Mouse (Mus musculus) ES-CJ7 (cell line): ENCODE data around the gene Mettl23.

Source experiments
- DNase-seq: peaks from one replicate; pipeline ENCODE4 v3.0.0; 2011; ENCODE audit warnings: low read depth, low spot score

The Mettl23 gene

DNA sequence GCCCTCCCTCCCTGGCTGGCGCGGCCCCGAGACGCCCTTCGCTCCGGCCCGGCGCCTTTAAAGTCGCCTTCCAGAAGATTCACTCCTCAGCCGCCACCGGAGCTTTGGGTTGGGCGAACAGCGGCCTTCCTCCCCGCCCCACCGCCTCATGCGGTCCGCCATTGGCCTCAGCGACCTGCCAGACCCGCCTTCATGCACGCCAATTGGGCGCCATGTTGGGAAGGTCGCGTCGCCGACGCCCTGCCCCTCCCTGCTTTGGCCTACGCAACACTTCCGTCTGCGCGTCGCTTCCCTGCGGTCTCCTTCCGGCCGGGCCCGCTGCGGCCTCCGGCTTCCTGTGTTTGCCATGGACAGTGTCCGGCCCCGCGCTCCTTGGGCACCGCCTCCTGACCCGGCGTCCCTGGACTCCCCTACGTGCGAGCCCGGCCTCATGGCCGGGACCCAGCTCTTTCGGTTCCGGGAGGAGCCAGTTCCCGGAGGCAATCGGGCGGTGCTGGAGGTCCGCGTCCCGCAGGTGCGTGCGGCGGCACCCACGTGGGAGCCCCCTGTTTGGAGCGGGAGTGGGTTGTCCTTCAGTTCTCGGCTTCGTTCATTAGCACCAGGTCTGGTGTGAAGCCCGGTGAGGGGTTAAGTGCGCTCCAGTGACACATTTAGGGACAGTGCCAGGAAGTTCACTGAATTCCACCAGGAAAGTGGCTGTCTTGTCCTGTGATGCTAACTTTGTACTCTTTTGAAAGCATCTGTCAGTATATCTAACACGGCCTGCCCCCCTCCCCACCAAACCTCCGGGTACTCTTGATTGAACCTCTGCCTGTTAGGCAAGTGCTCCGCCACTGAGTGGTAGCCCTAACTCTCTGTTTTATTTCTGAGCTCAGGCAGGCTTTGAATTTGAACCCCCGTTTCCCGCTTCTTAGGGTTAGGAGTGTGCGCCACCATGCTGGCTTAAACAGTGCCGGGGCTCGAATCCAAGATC is at the start of gene Mettl23, which contains the start of gene Jmjd6:
Gene Mettl23, plus strand, starts transcription at position 18 of the 973 bp plus-strand sequence.
Gene Jmjd6, minus strand, starts transcription at position 189 of the 973 bp plus-strand sequence.
- peak; percentile 97 for DNase-seq

DNA sequence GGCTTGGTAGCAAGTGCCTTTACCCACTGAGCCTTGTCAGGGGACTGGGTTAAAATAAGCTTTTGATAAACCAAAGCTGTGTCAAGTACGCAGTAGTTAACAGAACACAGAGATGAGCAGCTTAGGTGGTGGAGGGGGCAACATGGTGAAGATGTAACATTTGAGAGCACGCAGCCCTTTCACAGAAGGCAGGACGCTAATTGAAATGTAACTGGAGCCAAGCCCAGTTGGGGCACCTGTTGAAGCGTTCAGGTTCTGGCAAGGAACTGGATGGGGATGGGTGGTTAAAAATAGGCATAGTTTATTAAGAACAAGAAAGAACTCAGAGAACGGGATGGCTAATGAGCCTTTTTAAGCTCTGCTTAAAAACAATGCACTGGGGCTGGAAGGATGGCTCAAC is 43.7 kb upstream of the Mettl23 start:
- DNase-seq, result no peak

DNA sequence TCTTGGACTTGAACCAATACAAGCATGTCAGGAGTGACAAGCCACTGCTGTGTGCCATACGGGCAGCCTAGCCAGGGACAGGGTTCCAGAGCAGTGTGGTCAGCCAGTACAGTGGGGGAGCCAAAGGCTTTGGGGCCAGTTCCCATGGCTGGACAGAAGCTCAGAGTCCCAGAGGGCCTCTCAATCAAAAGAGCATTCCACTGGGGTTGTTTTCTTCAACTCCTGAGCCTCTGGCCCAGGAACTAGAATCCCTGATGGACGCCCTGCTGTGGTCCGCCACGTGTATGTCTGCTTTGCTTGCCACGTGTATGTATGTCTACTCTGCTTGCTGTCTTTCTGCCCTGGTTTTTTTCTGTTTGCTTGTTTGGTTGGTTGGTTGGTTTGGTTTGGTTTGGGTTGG is 42.0 kb upstream of the Mettl23 start:
- DNase-seq, result no peak

DNA sequence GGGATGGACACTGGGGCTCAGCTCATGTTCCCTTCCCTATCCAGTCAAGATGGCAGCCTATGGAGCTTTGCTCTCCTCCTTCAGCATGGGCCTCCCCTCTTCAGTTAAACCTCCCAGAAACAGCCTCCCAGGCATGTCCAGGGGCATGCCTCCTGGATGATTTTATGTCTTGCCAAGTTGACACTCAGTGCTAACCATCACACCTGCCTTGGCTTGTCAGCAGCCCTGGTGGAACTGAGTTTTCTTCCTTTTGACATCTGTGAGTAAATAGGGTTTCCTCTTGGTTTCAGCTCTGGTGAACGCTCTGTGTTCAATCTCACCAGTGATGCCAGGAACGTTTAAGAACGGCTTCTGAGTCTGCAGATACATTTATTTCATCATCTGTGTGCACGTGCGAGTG is 40.4 kb upstream of the Mettl23 start:
- no peak for DNase-seq

DNA sequence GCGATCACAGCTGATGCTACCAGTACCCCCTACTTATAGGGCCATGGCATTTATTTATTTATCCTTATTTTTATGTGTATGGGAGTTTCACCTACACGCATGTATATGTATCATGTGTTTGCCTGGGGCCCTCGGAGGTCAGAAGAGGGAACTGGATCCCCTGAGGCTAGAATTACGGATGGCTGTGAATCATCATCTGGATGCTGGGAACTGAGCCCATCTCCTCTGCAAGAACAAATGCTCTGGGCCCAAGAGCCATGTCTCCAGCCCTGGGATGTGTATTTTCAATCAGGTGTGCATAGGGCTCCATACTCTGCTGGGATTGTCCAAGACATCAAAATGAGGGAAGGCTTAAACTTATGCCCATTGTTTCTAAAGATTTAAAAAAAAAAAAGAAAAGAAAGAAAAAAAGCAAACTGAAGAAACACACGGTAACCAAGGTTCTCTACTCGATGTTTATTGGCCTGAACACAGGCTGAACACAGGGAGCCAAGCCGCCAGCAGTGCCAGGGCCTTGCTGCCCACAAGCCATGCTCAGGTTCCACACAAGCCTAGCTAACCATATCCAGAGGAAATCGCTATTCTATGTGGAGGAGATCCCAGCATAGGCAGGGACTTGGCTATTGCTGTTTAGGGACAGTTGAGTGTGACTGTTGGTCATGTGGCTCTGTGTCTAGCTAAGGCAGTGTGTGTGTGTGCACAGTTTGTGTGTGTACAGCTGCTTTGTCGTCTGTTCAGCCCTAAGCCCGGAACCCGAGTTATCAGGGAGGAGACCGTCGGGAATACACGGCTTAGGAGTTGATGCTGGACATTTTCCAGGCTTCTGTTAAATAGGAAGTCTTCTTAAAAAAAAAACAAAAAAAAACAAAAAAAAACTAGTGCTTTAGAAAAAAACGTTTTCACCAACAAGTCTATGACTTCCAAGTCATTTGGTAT is 36.7 kb upstream of the Mettl23 start:
- no peak for DNase-seq

DNA sequence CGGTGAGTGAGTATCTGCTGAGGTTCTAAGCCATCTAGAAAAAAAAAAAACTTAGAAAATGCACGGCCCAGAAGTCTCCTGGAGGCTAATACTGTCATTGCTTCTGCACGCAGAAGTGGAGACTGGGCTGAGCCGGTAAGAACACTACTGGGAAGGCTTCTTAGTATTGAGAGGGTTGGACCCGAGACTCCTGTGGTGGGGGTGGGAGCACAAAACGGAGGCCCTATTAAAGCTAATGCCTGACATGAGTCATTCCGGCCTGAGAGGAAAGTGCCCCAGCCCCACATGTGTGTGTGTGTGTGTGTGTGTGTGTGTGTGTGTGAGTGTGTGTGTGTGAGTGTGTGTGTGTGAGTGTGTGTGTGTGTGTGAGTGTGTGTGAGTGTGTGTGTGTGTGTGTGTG is 36.0 kb upstream of the Mettl23 start:
- peak; percentile 30 for DNase-seq

DNA sequence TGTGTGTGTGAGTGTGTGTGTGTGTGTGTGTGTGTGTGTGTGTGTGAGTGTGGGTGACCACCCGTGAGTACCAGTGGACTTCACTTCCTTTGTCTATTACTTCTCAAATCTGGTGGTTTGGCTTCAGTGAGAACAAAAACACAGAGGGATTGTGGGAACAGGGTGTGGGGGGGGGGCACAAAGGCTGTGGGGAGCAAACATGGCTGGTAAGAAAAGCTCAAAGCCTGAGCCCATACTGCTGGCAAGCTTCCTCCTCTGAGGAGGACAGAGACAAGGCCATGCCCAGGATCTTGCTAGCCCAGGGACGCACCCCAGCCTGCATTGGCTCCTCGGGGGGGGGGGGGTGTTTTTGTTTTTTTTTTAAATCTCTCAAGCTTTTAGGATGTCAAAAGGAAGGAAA is 35.6 kb upstream of the Mettl23 start:
- DNase-seq, result no peak

DNA sequence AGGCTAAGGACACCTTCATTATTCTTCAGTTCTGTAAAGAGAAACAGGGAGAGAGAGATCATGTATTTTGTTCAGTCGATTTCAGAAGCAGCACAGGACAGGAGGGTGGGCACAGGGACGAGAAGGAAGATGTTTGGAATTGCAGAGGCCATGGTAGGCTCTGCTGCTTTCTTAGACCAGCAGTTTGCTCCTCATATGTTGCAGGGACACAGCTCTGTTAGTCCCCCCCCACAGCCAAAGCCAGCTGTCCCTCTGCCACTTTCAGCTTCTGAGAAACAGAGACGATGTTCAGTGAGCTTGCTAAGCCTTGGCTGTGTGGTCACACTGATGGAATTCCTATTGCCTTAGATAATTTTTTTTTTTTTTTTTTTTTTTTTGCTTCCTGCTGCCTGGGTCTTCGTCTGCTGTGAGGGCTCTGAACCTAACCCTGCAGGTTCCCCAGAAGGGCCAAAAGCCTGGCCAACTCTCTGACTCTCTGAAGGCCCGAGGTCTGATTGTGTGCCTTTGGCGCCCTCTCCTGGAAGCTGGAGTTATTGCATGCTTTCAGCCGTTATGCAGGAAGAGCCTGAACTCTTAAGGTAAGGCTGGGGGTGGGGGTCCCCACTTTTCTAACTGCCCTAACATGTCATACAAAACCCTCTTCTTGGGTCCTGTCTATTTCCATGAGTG is 35.0 kb upstream of the Mettl23 start:
- DNase-seq, result peak; percentile 83

DNA sequence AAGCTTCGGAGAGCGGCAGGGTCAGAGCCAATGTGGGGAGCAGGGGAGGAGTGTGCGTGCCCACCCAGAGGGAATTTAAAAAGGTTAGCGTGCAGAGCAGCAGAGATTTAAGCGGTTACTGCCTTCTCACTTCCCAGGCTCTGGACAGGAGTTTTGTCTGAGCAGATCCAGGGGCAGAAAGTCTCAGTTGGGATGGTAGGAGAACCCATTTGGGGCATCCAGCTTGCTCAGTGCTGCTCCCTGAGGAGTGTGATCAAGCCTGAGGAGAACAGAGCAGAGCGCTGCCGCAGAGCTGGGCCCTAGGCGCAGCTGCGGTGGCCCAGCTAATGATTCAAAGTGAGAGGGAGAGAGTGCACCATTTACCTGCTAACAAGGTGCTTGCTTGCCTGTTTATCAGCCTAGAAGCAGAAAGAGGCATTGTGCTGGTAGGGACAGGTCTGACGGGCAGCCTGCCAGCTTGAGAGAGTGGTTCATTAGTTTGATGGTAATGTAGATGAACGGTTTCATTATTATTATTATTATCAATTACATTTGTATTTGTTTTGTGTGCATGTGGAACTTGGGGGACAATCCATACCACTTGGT is 34.2 kb upstream of the Mettl23 start:
- DNase-seq, result peak; percentile 22

DNA sequence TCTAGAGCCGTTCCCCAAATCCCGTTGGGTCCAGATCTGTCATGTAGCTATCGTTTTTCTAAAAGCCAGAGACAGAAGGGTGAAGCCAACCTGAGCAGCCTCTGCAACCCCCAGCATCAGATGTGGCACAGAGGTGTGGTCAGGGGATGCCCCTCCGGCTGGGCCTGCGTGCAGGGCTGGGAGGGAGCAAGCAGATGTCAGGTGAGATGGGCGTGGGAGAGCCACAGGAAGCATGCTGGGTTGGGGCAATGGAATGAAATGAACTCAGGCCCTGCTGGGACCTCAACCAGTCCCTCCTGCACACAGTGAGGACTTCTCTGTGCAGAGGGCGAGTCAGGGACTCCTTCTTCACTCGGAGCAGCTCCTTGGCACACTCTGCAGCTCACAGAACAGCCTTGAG is 33.6 kb upstream of the Mettl23 start:
- no peak for DNase-seq

DNA sequence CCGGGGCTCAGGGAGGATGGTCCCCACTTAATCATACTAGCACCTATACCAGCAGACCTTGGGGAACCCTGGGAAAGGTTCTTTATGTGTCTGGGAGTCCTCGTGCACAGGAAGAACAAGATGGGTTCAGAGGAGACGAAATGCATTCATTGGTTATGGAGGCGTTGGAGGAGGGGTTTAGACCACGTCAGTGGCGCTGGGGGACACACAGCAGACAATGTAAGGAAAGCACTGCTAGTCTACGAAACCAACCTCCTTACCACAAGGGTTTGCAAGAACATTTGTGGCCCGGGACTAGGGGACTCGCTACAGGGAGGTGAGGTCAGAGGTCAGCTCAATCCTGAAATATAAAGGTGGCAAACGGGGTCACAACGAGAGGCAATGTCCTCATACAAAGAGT is 32.5 kb upstream of the Mettl23 start:
- DNase-seq, result no peak

DNA sequence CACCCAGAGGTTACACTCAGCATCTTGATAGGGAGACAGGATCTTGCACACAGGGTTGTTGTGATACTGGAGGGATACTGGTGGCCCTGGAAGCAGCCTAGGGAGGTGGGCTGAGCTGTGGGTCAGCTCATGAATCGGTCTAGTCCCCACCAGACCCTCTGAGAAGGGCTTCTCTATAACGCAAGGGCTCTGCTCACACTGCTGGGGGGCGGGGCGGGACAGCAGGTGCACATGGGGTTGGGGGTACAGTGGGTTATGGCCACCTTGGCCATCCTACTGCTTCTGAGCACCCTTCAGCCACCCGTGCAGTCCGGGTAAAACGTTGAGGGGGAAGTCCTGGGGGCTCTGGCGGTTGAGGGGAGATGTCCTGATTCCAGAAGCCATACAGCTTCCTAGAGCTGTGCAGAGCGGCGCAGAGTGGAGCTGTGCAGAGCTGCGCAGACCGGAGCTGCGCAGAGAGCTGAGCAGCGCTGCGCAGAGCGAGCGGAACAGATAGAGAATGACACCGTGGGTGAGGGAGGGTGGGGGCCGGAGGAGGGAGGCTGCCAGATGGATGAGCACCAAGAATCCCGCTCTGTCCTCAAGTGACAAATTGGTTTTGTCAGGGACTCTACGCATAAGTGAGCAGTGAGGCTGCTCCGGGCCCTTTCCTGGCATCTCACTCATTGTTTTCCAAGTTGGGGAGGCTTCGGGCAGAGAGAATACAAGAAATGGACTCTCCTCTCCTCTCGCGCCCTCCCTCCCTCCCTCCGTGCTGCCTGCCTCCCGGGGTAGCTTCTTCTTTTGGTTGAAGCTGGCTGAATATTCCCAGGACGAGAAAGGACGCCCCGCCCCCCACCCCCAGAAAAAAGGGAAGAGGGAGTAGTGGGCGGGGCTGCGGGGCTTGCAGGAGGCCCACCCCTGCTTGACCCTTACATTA is 31.8 kb upstream of the Mettl23 start:
- peak; percentile 82 for DNase-seq

DNA sequence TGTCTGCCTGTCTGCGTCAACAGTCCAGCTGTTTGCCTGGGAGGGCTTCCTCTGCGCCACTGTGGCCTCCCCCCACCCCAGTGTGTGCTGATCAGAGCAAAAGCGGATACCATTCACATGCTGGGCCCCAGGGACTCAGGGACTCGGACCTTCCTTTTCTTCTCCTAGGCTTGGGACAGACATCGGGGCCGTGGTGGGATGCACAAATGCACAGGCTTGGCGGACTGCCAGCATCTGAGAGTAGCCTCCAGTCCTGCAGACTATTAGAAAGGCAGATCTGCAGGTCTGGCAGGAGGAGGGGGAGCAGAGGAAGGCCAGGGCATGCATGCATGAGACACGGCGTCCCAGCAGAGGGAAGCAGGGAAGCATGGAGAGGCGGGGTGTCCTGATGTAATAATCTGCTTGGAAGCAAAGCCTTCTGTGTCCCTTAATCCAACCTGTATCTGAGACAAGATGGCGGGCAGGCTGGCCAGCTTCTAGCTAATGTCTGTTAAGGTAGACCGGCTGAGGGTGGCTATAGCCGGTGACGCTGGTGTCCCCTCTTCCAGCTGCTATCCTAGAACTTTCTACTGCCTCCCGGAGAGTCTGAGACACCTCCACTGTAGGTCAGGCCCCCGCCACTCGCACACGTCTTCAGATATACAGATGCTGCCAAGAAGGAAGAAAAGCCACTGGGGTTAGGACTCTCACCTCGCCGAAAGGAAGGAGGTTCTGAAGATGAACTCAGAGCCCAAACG is 30.1 kb upstream of the Mettl23 start:
- no peak for DNase-seq

DNA sequence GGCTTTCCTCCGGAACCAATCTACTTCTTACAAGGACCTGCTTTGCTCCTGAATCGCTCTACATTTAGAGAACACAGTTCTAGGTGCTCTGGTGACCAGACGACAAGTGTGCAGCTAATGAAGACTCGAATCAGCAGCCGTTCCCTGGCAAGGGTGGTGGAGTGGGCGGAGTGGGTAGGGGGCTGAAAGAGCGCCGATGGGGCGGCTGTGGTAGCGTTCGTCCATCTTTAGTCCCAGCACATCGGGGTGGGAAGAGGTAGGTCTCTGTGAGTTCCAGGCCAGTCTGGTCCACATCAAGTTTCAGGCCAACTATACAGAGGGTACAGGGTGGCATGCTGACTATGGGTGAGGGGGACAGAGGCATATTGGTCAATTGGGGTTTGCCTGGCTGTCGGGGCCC is 29.5 kb upstream of the Mettl23 start:
- no peak for DNase-seq

DNA sequence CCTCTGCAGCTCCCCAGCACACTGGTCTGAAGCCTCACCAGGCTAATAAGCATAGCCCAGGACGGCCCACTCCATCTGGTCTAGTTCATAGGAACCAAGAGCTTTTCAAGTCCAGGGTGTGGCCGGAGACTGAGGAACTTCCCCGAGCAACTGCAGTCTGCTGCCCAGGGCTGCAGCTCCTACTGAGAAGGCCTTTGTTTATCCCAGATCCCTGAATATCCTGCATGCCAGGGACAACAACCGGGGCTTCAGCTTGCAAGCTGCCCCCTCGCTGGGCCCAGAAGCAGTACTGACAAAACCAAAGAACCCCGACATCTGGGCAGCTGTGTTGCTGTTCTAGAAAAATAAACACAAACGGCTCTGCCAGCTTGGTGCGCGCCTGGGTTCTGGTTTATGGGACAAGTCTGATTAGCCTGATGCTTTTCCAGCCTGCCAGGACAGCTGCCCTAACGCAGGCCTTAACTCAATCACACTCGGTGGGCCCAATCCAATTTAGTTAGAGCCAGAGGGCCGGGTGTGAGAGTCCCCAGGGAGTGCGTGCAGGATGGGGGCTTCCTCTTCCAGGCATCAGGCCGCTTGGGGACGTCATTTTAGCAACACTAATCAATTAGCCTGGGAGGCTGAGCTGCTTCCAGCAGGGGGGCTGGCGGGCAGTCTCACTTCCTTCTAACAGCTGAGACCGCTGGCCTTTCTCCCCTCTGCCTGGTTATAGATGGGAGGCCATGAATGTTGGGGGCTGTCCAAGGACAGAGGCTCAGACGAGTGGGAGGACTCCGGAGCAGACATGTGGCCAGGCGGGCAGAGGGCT is 28.8 kb upstream of the Mettl23 start:
- no peak for DNase-seq

DNA sequence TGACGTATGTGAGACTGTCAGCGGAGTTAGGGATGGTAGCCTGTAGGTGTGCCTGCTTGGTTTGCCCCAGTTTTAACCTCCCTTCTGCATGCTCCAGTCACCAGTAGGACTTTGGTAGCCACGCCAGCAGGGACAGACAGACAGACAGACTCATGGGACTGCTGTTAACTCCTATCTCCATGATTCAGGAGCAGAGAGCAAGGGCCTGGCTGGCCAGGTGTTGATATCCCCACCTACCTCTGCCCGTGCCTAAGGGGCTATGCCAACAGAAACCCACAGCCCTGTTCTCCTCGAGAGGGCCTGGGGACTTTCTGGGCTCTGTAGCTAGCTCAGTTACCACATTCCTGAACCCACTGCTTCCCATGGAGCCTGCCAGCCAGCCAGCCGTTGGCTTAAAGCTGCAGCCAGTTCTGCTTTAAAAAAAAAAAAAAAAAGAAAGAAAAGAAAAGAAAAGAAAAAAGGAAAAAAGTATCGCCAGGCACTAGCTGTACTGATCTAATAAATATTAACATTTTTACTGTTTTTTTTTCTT is 28.1 kb upstream of the Mettl23 start:
- no peak for DNase-seq

DNA sequence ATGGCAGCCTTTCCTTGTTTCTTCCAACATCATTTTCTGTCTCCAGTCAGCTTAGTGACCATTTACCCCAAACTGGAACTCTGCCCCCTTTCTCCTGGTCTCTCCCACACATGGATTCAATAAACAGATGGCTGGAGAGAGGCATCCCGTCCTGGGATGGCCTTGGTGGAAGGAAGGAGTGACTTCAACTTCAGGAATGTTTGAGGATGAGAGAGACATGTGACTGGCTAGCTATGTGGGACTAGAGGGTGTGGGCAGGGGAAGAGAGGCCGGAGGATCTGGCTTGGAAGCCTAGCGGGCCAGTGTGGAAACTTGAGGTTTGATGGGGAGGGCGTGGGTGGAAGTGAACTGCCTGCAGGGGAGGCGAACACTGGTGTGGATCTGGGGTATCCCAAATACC is 26.3 kb upstream of the Mettl23 start:
- DNase-seq, result no peak

DNA sequence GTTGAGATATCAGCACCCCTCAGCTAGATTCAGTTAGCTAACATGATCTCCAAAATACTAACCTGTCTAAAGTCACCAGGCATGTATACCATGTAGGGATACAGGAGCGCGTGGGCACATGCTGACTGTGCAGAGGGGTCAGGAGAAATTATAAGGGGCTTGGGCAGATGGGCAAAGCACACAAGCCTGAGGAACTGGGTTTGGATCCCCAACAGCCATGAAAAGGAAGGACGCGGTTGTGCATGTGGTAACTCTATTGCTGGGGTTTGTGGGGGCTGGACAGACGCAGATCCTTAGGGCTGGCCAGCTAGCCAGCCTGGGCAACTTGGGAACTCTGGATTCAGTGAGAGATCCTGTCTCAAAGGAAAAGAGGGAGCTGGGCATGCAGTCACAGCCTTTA is 25.5 kb upstream of the Mettl23 start:
- DNase-seq, result no peak
